Mouse (Mus musculus) spleen, postnatal 36 days (tissue): ENCODE measurements around the gene Arhgap23.

ENCODE experiments used
- DNase-seq, 2 experiments: peaks; one replicate each; pipeline ENCODE4 v3.0.0; 2022; ENCODE audit warnings: low spot score in 2 of 2, mixed read lengths in 1 of 2

Arhgap23 gene

DNA sequence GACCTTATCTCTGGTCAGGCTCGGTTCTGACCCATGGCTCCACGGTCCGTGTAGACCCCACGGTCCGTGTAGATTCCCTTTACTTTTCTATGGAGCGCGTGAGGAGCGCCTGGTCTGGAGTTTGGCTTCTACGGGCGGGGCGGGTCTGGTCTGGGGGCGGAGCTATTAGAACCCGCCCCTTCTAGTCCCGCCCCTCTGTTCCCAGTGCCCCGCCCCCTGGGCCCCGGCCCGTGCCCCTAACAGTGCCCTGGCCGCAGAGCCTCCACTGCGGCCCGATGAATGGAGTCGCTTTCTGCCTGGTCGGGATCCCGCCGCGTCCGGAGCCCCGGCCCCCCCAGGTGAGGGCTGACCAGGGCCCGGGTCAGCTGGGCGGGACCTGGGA lies at the start of gene Arhgap23:
TSS of gene Arhgap23 (plus strand) at position 204 of the 382 bp plus-strand sequence.
- DNase-seq: peak in 1 of 2 experiments; percentile 41

DNA sequence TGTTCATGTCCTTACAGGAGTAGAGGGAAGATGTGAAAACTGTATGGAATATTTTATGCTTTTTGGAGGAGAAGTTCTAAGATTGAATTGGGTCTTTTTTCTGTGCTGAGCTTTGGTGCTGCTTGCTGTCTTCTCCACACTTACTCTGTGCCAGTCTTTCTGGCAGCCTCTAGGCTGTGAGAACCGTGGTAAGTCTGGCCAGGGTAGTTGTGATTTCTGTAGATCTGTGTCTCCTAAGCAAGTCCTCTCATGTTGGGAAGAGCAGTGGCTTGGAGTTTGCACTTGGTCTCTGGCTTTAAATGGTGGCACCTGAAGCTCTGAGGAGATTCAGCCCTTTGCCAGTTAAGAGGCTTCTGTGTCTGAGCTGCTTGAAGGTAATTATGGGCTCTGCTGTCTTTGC lies 49.8 kb upstream of the Arhgap23 start:
- DNase-seq: no peak

DNA sequence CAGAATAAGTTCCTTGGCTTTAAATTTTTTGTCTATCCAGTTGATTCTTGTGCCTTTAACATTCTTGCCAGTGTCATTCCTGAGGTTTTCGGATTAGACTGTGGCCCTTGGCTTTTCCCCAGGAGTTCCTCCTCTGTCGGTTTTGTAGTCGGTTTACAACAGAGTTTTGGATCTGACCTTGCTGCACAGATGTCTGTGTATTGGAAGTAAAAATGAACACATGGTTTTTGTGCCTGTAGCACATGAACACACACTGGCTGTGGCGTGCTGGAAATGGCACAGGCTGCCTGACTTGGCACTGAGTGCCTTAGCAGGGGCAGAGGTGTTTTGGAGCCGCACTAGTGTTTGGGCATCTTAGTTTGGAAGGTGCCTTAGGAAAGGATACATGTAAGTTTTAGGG lies 46.8 kb upstream of the Arhgap23 start:
- no peak for DNase-seq

DNA sequence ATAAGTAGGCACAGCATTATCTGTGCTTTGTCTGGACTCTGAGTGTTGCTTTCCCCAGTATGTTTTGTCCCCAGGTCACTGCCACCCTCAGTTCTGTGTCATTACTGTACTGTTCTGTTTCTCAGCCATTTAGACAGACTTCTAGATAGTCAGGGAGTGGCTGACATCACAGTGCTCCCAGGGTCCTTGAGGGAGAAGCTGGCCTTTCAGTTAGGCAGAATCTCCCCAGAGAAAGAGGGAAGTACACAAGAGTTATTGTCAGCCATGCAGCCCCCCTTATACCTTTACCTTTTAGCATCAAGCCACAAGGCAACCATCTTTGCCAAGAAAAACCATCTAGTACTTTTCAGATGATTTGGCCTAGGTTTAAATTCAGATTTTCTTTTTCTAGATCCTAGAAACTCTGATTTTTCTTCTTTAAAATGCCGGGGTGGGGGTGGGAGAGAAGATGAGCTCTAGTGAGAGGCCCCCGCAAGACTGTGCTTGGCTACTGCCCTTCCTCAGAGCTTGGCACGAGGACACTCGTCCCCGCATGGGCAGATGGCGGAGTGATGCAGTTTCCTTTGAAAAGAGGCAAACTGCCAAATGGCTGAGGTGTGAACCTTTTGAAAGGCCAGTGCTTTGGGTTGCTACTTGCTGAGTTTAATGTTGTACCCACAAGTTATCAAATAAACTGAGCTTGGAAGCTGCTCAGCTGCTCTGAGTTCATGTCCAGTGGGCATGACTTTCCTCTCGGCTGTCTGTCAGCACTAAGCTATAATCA lies 44.8 kb upstream of the Arhgap23 start:
- no peak for DNase-seq

DNA sequence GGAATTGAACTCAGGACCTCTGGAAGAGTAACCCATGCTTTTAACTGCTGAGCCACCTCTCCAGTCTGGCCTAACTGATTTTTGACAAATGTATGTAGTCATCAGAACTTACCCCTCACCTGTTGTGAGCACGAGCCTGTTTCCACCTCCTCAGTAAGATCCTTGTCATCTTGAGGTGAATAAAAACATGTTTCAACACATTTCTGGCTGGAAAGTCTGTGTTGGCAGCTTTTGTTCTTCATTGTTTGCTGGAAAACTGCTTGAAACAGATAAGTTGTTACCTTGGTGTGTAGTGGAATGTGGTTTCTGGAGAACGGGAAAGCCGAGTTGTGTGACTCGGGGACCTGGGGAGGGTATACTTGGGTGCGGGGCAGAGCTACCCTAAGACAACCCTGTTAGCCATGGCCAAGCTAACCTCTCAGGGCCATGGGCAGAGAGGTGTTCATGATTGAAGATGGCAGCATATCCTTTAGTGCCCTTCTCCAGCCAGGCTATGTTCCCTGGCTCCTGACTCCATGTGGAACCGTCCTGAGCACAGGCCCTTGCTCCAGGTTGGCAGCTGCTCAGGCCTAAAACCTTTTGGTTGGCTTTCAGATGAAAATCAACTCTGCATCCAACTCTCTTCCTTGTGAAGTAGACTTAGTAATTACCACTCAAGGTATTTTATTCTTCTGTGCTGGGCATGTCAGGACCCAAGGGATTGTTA lies 43.0 kb upstream of the Arhgap23 start:
- no peak for DNase-seq

DNA sequence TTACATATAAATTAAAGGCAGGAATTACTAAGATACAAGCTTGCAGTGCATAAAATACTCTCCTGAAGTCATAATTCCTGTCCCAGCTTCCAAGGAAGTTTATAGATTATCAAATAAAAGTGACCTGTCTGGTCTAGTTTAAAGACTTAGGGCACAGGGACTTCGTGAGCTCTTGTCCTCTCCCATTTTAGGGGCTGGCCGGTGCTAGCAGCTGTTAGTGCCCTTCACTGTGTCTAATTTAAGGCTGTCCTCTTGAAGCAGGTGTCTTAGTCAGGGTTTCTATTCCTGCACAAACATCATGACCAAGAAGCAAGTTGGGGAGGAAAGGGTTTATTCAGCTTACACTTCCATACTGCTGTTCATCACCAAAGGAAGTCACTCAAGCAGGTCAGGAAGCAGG lies 41.9 kb upstream of the Arhgap23 start:
- no peak for DNase-seq

DNA sequence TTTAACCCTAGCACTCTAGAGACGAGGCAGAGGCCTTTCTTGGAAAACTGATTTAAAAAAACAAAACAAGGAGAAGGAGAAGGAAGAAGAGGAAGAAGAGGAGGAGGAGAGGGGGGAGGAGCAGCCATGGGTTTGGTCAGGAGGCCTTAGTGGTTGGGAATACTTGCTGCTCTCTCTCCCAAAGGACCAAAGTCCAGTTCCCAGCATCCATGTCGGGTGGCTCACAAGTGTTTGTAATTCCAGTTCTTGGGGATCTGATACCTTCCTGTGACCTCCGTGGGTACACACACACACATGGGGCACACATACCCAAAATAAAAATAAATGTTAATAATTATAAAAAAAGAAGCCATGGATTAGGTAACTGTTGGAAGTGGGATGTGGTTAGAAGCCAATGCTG lies 35.3 kb upstream of the Arhgap23 start:
- DNase-seq: no peak

DNA sequence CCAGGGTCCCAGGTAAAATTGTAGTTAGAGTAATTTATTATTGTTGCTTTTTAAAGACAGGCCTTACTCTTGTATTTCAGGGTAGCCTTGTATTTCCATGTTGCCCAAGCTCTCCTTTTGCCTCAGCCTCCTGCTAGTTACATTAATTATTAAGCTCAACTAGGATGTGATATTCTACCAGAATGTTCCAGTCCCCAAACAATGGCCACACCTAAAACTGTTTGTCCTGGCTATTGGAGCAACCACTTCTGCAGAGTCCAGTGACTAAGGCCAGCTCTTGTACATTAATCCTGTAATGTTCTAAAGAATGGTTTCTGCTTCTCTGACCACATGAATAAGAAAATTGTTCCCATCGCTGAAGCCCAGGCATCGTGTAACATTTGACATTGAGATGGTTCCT lies 32.3 kb upstream of the Arhgap23 start:
- DNase-seq: no peak

DNA sequence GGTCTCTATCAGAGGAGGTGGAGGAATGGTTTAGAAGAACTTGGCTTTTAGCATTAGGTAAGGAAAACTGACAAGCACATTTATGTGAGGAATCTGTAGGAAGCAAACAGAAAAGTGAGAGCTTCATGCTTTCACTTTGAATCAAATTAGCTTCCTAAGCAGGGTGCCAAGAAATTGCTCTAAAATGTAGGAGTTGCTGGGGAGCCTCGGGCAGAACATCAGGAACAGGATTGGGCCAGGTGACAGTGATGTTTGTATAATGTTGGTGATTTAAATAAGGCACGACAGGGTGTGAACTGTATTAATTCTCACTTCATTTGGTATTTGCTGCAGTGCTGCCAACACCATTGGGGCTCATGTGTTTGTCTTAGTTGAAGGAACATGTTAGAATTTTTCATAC lies 31.6 kb upstream of the Arhgap23 start:
- DNase-seq: no peak

DNA sequence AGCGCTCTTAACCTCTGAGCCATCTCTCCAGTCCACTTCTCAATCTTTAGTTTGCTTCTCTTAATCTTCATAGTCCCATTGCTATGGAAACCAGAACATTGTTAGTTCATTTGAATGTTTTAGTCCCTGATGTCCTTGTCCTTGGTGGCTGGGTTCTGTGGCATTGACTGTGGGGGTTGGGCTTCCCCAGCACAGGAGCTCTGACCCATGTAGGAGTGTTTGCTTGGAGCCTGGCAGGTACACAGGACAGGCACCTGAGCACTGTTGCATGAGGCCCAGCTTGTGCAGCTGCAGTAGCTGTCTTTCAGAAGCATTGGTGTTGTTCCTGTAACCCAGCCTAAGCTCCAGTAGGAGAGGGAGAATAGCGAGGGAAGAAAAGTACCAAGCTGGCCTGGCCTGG lies 27.5 kb upstream of the Arhgap23 start:
- DNase-seq: no peak

DNA sequence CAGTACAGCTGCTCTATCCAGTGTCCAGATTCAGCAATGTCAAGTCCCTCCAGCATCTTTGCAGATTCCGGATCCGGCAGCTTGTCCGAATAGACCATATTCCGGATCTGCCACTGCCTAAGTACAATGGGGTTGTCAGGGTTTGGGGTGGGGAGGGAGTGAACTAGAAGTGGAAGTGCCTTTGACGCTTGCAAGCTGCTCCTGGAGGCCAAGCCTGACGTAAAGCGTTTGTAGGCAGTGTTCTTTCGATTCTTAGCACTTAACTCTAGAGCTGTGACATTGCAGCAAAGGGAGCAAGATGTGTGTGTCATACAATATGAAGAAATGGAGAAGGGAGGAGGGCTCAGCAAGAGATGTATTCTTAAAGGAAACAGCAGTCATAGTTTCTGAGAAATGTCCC lies 26.2 kb upstream of the Arhgap23 start:
- no peak for DNase-seq

DNA sequence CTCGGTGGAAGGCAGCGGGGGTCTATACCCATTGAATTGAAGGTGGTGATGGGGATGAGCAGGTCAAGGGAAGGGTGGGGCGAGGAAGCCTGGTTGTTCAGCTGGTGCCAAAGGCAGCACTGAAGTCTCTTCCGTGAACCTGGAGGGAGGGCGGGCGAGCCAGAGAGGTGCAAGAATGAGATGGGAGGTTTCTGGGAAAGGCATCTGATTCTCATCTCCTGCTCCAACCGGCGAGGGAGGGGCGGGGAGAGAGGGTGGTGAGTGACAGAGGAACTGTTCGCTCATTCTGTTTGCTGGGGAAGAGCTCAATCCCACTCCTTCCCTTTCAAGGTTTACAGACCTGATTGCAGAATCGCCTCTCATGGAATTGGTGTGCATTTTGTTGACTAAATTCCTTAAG lies 21.7 kb upstream of the Arhgap23 start:
- DNase-seq: no peak

DNA sequence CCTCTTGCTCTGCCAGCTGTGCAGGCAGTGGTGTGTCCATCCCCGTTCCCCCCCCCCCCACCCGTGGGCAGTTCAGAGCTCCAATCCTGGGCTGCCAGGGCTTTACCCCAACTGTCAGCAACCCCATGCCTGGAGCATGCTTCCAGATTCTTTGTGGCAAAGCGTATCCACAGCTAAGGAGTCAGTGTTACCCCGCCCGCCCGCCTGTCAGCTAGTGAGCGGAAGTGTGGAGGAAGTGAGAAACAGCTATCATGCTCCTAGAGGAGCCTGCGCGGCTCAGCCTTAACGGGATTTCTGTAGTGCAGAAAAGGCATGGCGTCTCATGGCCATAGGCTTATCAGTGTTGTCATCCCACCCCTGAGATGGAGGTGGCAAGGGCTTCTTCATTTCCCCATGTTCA lies 21.2 kb upstream of the Arhgap23 start:
- DNase-seq: no peak

DNA sequence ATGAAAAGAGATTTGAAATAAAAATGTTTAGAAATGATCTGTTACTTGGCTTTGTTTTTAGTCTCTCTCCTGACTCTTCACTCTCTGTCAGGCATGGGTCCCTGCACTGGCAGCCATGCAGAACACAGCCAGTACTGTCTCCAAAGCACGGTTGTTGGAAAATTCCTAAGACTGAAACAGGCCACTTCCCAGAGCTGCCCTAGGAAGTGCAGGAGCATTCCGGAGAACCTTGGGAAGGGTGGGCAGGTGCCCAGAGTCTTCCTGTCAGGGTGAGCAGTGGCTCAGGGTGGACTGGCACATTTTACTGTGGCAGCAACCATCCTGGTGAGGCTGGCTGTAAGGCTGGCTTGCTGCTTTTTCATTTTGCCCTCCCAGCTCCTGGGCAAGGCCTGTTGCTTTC lies 16.8 kb upstream of the Arhgap23 start:
- DNase-seq: no peak

DNA sequence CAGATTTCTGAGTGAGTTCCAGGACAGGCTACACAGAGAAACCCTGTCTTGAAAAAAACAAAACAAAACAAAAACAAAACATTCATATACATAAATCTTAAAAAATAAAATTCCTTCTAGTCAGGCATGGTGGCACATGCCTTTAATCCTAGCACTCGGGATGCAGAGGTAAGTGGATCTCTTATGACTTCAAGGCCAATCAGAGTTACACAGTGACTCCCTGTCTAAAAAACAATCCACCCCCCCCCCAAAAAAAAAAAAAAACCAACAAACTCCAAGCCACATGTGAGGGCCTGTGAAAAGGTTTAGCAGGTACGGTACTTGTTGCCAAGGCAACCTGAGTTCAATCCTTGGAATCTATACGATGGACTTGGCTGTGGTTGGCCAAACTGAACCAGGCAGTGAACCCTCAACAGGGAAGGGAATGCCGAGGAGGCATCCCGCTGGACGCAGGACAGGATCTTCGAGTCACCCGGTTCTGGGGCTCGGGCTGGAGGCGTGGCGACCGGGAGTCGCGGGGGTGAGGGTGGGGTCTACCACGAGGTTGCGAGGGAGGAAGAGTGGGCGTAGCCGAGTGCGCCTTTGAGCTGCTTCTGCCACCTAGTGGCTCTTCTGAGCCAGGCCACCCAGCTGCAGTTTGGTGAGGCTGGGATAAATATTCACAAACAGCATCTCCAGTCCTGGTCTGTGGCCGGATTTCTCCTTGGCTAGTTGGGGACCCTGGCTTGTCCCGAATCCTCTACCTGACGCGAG lies 15.2 kb upstream of the Arhgap23 start:
- DNase-seq: peak; percentile 71 to 73

DNA sequence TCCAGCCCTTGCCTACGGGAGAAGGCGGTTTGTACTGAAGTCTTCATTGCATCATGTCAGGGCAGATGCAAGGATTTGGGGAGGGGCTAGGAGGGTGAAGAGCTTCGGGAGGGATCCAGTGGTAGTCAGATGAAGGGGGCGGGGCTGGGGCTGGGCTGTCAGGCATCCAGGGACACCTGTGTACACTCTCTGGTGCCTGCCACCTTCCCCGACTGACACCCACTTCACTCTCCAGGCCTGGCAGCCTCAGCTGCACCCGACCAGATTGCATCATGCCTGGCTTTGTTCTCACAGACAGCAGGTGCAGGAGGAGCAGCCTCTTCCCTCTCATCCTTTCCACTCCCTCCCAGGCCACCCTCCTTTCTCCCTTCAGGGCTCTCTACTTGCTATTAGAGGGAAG lies 14.3 kb upstream of the Arhgap23 start:
- DNase-seq: no peak

DNA sequence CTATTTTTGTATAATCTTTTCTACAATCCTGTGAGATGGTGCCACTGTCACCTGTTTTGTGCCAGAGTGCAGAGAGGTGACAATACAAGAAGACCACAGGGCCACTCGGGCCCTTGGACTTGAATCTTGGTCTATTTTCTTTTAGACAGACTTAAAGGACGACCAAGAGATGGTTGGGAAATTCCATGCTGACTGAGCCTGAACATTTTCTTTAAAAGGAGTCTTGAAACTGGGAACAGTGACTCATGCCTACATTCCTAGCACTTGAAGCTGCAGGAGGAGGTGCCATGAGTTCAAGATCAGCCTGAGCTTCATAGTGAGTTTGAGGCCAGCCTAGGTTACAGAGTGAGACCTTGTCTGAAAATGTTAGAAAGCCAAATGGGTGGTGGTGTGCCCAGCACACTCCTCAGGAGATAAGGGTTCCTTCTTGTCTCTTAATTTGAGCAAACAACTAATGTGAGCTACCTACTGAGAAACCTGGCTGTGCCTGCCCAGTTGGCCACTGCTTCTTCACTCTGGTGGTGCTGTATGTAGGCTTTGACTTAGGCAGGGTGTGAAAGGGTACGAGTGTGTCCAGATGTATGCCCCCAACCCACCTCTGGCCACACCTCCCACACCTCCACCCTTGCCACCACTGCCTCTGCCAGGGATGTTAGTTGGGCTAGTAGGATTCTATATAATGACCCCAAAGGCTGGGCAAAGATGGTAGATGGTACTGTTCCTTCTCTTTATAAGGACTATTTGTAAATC lies 13.5 kb upstream of the Arhgap23 start:
- no peak for DNase-seq

DNA sequence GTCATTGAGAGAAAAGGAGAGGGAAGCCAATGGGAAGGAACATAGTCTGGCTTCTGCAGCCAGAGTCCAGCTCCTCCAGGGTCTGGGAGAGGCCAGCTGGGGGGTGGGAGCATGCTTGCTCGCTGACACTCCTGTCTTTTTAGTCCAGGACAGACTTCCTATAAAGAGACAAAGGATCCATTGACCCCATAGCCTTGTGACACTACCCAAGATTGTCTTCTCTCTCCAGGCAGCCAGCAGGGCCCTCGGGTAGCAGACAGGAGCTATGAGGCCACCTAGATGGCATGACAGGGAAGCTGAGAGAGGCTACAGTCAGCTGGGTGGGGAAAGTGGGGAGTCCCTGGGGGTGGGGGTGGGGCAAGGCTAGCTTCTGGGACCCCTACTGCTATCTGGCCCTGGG lies 12.6 kb upstream of the Arhgap23 start:
- no peak for DNase-seq

DNA sequence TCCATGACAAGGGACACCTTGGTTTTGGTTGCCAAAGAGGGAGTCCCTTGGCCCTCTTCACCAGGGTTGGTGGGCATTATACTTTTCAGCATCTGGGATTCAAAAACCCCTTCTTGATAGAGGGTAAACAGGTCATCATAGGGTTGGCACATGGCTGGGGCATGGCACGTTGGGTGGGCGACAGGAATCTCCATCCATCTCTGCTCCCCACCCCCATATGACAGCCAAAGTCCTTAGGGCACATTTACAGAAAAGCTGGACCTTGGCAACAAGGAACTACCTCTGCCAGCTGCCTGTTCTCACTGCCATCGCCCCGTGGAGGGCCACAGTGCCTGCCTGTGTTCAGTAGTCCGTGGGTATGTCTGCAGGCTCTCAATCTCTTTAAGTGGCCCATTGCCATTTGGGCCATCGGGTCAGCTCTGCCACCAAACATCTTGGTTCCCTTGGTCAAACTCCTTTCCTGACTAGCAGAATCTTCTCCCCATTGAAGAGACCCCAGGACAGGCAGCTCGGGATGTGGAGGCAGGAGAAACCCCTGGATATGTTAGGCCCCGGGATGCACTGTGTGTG lies 11.6 kb upstream of the Arhgap23 start:
- no peak for DNase-seq

DNA sequence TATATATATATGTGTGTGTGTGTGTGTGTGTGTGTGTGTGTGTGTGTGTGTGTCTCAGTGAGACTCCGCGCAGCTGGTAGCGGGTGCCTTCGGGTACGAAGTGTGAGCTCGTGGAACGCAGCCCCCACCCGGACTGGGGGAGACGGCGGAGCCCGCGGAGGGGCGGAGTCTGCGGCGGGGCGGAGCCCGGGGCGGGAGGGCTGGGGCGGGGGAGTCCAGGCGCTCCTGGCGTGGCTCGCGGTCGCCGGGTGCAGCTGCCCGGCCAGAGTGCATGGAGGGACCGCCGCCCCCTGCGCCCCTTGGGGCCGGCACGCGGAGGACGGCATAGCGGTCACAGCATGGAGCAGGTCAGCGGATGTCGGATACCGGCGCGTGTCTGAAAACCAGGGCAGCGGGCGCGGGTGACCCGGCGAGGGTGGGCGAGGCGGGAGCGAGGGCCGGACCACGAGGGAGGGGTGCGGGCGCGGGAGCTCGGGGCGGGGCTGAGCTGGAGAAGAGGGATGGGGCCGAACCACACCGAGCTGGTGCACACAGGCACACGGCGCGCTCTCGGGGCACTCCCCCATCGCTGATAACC lies 11.1 kb upstream of the Arhgap23 start:
- peak; percentile 25 to 33 for DNase-seq

DNA sequence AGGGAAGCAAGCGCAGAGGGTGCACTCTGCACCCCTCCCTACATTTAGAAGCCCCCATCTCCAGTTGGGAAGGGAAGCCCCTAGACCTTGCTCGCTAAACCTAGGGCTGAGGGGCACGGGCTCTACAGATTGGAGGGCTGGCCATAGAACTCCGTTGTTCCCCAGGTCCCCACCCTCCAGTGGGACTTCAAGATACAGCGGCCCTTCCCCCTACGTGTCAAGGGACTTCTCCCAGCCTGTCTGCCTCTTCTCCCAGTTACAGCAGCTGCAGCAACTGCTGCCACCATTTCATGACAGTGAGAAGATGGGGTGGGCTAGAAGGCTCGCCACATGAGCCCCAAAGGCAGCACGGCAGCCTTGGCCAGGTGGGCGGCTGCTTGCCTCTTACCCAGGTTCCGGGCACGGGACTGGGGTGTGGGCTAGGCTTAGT lies 10.6 kb upstream of the Arhgap23 start:
- DNase-seq: no peak
